Mouse (Mus musculus) megakaryocyte progenitor cell, adult 5-6 weeks (primary cell): Measurements from ENCODE around the gene Gm4836. TPM values are rescaled to one million over a fixed set of nuclear protein-coding genes. Genes with fewer than 3 reads are reported as not detected.
"Not testable (repeated sequence)": the region's sequence is repeated elsewhere in the genome, so short reads cannot be mapped to it uniquely, and the experiment has no call there.

ENCODE experiments used
- ATAC-seq: replicated peaks from 2 replicates; pipeline ENCODE4 v1.8.0; 2016; ENCODE audit warnings: mild to moderate bottlenecking, moderate TSS enrichment, inconsistent platforms; ENCODE audit not compliant: poor library complexity
- total RNA-seq, 2 experiments: library from RNA; stranded (forward) in 1 of 2; stranded (reverse) in 1 of 2; fragments of 157-497, 149-512 nt in 1 of 2; fragments of 200-1000 nt in 1 of 2; gene quantifications; 2 replicates each; pipeline versions ENCODE4 v1.2.3 to v1.2.4; 2015 to 2017

Gene Gm4836
- total RNA-seq (2015) = not detected in 2 replicates
- not detected in 2 replicates for total RNA-seq (2017)

DNA sequence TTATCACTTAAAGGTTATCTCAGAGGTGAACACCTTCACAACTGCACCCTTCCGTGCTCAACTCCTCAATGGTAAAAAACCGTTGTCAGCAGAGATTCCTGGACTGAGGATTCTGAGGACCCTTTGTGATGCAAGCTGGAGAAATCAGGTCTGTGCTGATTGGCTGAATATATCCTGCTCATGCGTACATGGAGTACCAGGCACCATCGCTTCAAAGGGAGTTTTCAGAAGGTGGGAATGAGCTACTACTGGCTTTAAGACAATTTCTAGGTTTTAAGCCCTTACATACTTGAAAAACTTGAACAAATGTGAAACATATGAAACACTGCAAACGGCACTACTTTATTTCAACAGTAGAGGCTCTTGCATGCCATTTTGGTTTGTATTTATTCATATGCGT is at the start of gene Gm4836:
Gene Gm4836, minus strand, starts transcription at position 101 of the 400 bp plus-strand sequence.
- ATAC-seq = not testable (repeated sequence)
